Mouse (Mus musculus) G1E (cell line): ENCODE results near the gene Poc5.

Source experiments
- CTCF ChIP-seq: IDR thresholded peaks from 2 replicates; pipeline ENCODE4 v1.5.1; 2012; ENCODE audit warnings: low read depth, low read length, inconsistent platforms, mixed read lengths
- GATA1 ChIP-seq: IDR thresholded peaks from 2 replicates; pipeline ENCODE4 v1.6.1; 2012; ENCODE audit warnings: borderline replicate concordance, low read length, inconsistent platforms, mixed read lengths
- GATA2 ChIP-seq: IDR thresholded peaks from 2 replicates; pipeline ENCODE4 v1.6.1; 2012; ENCODE audit warnings: low read depth, low read length, inconsistent platforms, borderline replicate concordance
- POLR2AphosphoS5 ChIP-seq: IDR thresholded peaks from 2 replicates; pipeline ENCODE4 v1.6.1; 2012; ENCODE audit warnings: low read depth, low read length, inconsistent platforms; ENCODE audit not compliant: insufficient replicate concordance
- TAL1 ChIP-seq: conservative IDR thresholded peaks from 2 replicates; pipeline ENCODE4 v1.6.1; 2012; ENCODE audit warnings: low read depth, low read length, inconsistent platforms, mixed read lengths

DNA sequence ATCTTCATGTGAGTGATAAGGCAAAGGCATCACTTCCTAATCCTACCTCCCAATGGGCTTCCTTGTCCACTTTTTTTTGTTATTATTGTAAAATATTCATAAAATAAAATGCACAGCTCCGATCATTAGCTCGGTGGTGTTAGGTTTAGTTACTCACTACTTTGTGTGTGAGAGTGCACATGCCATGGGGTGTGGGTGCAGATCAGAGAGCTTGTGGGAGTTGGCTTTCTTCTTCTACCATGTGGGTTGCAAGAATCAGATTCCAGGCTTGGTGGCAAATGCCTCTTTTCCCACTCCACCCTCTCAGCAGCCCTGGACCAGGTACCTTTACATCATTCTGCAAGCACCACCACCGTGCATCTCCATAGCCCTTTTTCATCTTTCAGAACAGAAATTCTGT lies 64.5 kb downstream of the Poc5 start:
- TF ChIP-seq CTCF (no peak), POLR2AphosphoS5 (no peak), GATA1 (no peak), TAL1 (no peak), GATA2 (no peak)
